Mouse (Mus musculus) embryonic fibroblast, embryonic 13.5 days (primary cell): ENCODE measurements around the gene Prkab1.

ENCODE experiments used
- CTCF ChIP-seq: IDR thresholded peaks from 2 replicates; pipeline ENCODE4 v1.5.1; 2011; ENCODE audit warnings: mild to moderate bottlenecking, control low read depth, low read length, moderate library complexity, borderline replicate concordance; ENCODE audit not compliant: insufficient read depth
- POLR2A ChIP-seq: IDR thresholded peaks from 2 replicates; pipeline ENCODE4 v1.6.1; 2011; ENCODE audit warnings: low read depth, mild to moderate bottlenecking, control low read depth, low read length, moderate library complexity

- TF ChIP-seq POLR2A = no peak
- TF ChIP-seq CTCF = peak; percentile 49; the same call in 1 of the 2 replicates
Observed at GRCm38 (mm10) chr5:115979134-115979696, 45.1 kb downstream of the Prkab1 start.
